Mouse (Mus musculus) CD4-positive, CD25-positive, alpha-beta regulatory T cell, adult 2 months (primary cell): ENCODE measurements around the gene Tgfb1i1.

Source experiments
- DNase-seq: peaks from one replicate; pipeline ENCODE4 v3.0.0-alpha.2; 2012; ENCODE audit warnings: low read depth, low spot score

The Tgfb1i1 gene

GRCm38 (mm10) chr7:128246496-128247391, at the start of gene Tgfb1i1:
Tgfb1i1 (plus strand) TSS chr7:128246812.
- DNase-seq = no peak

GRCm38 (mm10) chr7:128201607-128202006, 45.0 kb upstream of the Tgfb1i1 start:
- DNase-seq = no peak

- DNase-seq = no peak
These were observed 43.5 kb upstream of the Tgfb1i1 start for GRCm38 (mm10) chr7:128203071-128203470.

GRCm38 (mm10) chr7:128204179-128204578, 42.4 kb upstream of the Tgfb1i1 start:
- no peak for DNase-seq

- no peak for DNase-seq
These were observed 40.9 kb upstream of the Tgfb1i1 start for GRCm38 (mm10) chr7:128205695-128206094.

- DNase-seq = no peak
These were observed 40.5 kb upstream of the Tgfb1i1 start, which contains the start of gene Cox6a2 for GRCm38 (mm10) chr7:128206152-128206551. Cox6a2 (minus strand) TSS chr7:128206387.

- DNase-seq = peak; percentile 83
These were observed 38.4 kb upstream of the Tgfb1i1 start for GRCm38 (mm10) chr7:128208187-128208586.

- no peak for DNase-seq
These were observed 36.8 kb upstream of the Tgfb1i1 start for GRCm38 (mm10) chr7:128209826-128210225.

- DNase-seq = no peak
These were observed 26.7 kb upstream of the Tgfb1i1 start for GRCm38 (mm10) chr7:128219952-128220351.

- no peak for DNase-seq
These were observed 25.7 kb upstream of the Tgfb1i1 start for GRCm38 (mm10) chr7:128220936-128221335.

- DNase-seq = peak; percentile 21
These were observed 14.9 kb upstream of the Tgfb1i1 start for GRCm38 (mm10) chr7:128231741-128232140.

- no peak for DNase-seq
These were observed 11.8 kb upstream of the Tgfb1i1 start for GRCm38 (mm10) chr7:128234796-128235195.

- no peak for DNase-seq
These were observed 11.1 kb upstream of the Tgfb1i1 start for GRCm38 (mm10) chr7:128235481-128235880.

- no peak for DNase-seq
These were observed 10.2 kb upstream of the Tgfb1i1 start for GRCm38 (mm10) chr7:128236426-128236825.

- peak; percentile 77 for DNase-seq
These were observed 9.6 kb upstream of the Tgfb1i1 start, which contains the start of gene Armc5 for GRCm38 (mm10) chr7:128236856-128237592. Armc5 (plus strand) TSS chr7:128237342.

GRCm38 (mm10) chr7:128237593-128237926, 9.1 kb upstream of the Tgfb1i1 start:
- no peak for DNase-seq

- DNase-seq = peak; percentile 100
These were observed 8.5 kb upstream of the Tgfb1i1 start, which contains the start of gene 9130023H24Rik for GRCm38 (mm10) chr7:128237927-128238778. 9130023H24Rik (minus strand) TSS chr7:128238031.

- DNase-seq = peak; percentile 78
These were observed 7.6 kb upstream of the Tgfb1i1 start for GRCm38 (mm10) chr7:128238991-128239390.

GRCm38 (mm10) chr7:128240131-128240784, 6.4 kb upstream of the Tgfb1i1 start:
- peak; percentile 17 for DNase-seq

- DNase-seq = no peak
These were observed 4.3 kb upstream of the Tgfb1i1 start for GRCm38 (mm10) chr7:128242331-128242730.

- DNase-seq = no peak
These were observed 2.7 kb upstream of the Tgfb1i1 start for GRCm38 (mm10) chr7:128243921-128244320.
